Comparison of ENCODE assay signal across 20 mouse cellular contexts in genomic region chr2:168500750-168501149, GRCm38 (mm10).
"Had no signal": no experiment of that assay in that cellular context is flagged by ENCODE, and none has a peak within 500 bp of the region (broad histone marks: within the 10 kb centered on the region; RNA-seq: fewer than 3 reads in every experiment).

No protein-coding gene starts in this region.

- H3K9me3 ChIP-seq: limb, embryonic 12.5 days; liver, embryonic 12.5 days; liver, embryonic 15.5 days; neural tube, embryonic 13.5 days had no signal

- ATAC-seq: intestine, embryonic 16.5 days; liver, embryonic 12.5 days had no signal

- H3K27ac ChIP-seq: kidney, postnatal 0 days; left cerebral cortex, adult 2 months; limb, embryonic 12.5 days; liver, embryonic 12.5 days; liver, embryonic 15.5 days; neural tube, embryonic 13.5 days had no signal

- H3K9ac ChIP-seq: limb, embryonic 12.5 days; liver, embryonic 12.5 days; liver, embryonic 15.5 days; neural tube, embryonic 13.5 days had no signal

- H3K4me2 ChIP-seq: limb, embryonic 12.5 days; liver, embryonic 12.5 days; liver, embryonic 15.5 days; midbrain, embryonic 11.5 days; neural tube, embryonic 13.5 days had no signal

- H3K4me1 ChIP-seq: liver, embryonic 12.5 days; liver, embryonic 15.5 days had no signal

- H3K4me3 ChIP-seq: left cerebral cortex, adult 2 months; limb, embryonic 12.5 days; liver, embryonic 12.5 days; liver, embryonic 15.5 days; neural tube, embryonic 13.5 days had no signal

- H3K36me3 ChIP-seq: limb, embryonic 12.5 days; liver, embryonic 12.5 days; liver, embryonic 15.5 days; neural tube, embryonic 13.5 days had no signal

- H3K27me3 ChIP-seq: liver, embryonic 12.5 days; liver, embryonic 15.5 days had no signal

- DNase-seq: kidney, adult 18-20 months; kidney, adult 9 months; kidney, postnatal 25 days; layer of hippocampus, postnatal 36 days; liver; lung, adult 18-20 months; lung, postnatal 14 days; lung, postnatal 4 days; midbrain, embryonic 14.5 days; retina, postnatal 1 day; thymus, adult 18-20 months; thymus, postnatal 14 days had no signal
